Comparison of ENCODE assay signal across 18 mouse cellular contexts in the genomic region with DNA sequence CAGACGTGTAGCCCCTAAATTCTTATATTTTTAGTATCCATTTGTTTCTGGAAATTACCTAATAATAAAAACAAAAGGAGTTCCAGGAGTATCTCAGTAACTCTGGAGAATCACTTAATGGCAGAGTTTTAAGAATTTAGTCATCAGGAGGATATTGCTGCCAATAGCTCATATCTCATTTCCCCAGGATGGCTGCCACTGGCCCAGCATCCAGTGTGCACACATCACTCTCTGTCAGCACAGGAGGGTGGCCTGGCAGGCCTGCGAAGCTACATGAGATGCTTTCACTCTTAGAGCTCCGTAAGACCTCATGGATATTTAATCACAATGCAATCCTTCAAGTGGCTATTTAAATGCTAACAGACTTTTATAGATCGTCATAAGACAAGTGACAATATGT. TPM values are rescaled to one million over a fixed set of nuclear protein-coding genes. Genes with fewer than 3 reads are reported as not detected.
DNase-seq lines count a peak whose midpoint lies in the region; ATAC-seq and TF ChIP-seq lines count a peak whose summit lies in the region.
"Had no signal": no experiment of that assay in that cellular context is flagged by ENCODE, and none has a peak within 500 bp of the region (broad histone marks: within the 10 kb centered on the region; RNA-seq: fewer than 3 reads in every experiment).

No protein-coding gene starts in this region.

- TF ChIP-seq CTCF in gastrocnemius, adult 2 months (IDR thresholded peaks at IDR 0.05) = no peak
- TF ChIP-seq CTCF in midbrain, postnatal 0 days (IDR thresholded peaks at IDR 0.05) = no peak

- DNase-seq in midbrain, embryonic 11.5 days (ENCODE audit: low spot score, missing footprints) = peak; percentile 79
- peak; percentile 59 for DNase-seq in gastrocnemius, adult 2 months
- DNase-seq in heart, adult 9 months (ENCODE audit: low spot score in 2 of 2) = peak; percentile 61 to 67
- no peak for DNase-seq in midbrain, postnatal 0 days (ENCODE audit: low spot score)
- no peak for DNase-seq in retina, embryonic 14.5 days (ENCODE audit: low spot score)
- DNase-seq in ovary, postnatal 36 days (ENCODE audit: low spot score) = no peak
- DNase-seq: adrenal gland, postnatal 10 days; cerebellum, adult 11 months; cerebellum, postnatal 25 days; right cerebral cortex, adult 18-20 months had no signal

- H3K4me3 ChIP-seq in midbrain, embryonic 11.5 days (ENCODE audit: low read depth, low read length) = no peak overlapping the region
- no peak overlapping the region for H3K4me3 ChIP-seq in midbrain, embryonic 15.5 days
- peak overlapping the region; percentile 24 for H3K4me3 ChIP-seq in gastrocnemius, adult 2 months
- H3K4me3 ChIP-seq in midbrain, postnatal 0 days (ENCODE audit: low read depth, low read length) = no peak overlapping the region
- H3K4me3 ChIP-seq: forebrain, embryonic 15.5 days; heart, embryonic 15.5 days; liver, embryonic 15.5 days; stomach, embryonic 15.5 days had no signal

- no peak overlapping the region for H3K9ac ChIP-seq in midbrain, embryonic 11.5 days (ENCODE audit: low read length)
- H3K9ac ChIP-seq in midbrain, embryonic 15.5 days = no peak overlapping the region
- H3K9ac ChIP-seq in midbrain, postnatal 0 days (replicated peaks; ENCODE audit: low read length, poor library complexity, severe bottlenecking) = 0 out of 2 replicates have a peak overlapping the region, but pooled peaks have one; percentile 33
- H3K9ac ChIP-seq: forebrain, embryonic 15.5 days; heart, embryonic 15.5 days; liver, embryonic 15.5 days; stomach, embryonic 15.5 days had no signal

- ATAC-seq in midbrain, embryonic 11.5 days (ENCODE audit: low FRiP score) = no peak
- no peak for ATAC-seq in midbrain, embryonic 15.5 days (replicated peaks)
- ATAC-seq in midbrain, postnatal 0 days (ENCODE audit: low FRiP score) = no peak
- ATAC-seq: CD4-positive, CD25-positive, alpha-beta regulatory T cell, adult 4 months; forebrain, embryonic 15.5 days; lung, postnatal 0 days had no signal

- intact Hi-C loops in gastrocnemius, adult 2 months (cut with DNase I) = no loop called here

- no peak overlapping the region for H3K27ac ChIP-seq in midbrain, embryonic 11.5 days (ENCODE audit: low read depth, low read length)
- H3K27ac ChIP-seq in midbrain, embryonic 15.5 days = no peak overlapping the region
- H3K27ac ChIP-seq in gastrocnemius, adult 2 months = peak overlapping the region; percentile 35; the same call in 1 of the 2 replicates
- H3K27ac ChIP-seq in midbrain, postnatal 0 days (ENCODE audit: low read depth, low read length) = no peak overlapping the region; the same call in 1 of the 2 replicates
- H3K27ac ChIP-seq: forebrain, embryonic 15.5 days; heart, embryonic 15.5 days; liver, embryonic 15.5 days; stomach, embryonic 15.5 days had no signal

- peaks cover 16% of the 10 kb centered on the region for H3K4me1 ChIP-seq in midbrain, embryonic 11.5 days (ENCODE audit: control insufficient read depth, insufficient read depth, low read length)
- 0 out of 2 replicates have a peak, but pooled peaks cover 5% of the 10 kb centered on the region for H3K4me1 ChIP-seq in midbrain, embryonic 15.5 days
- no peaks in the 10 kb centered on the region for H3K4me1 ChIP-seq in midbrain, postnatal 0 days (ENCODE audit: insufficient read depth, low read length)
- H3K4me1 ChIP-seq: stomach, embryonic 15.5 days had no signal

- no peaks in the 10 kb centered on the region for H3K9me3 ChIP-seq in midbrain, embryonic 11.5 days (ENCODE audit: control insufficient read depth, low read length)
- no peaks in the 10 kb centered on the region for H3K9me3 ChIP-seq in midbrain, embryonic 15.5 days
- no peaks in the 10 kb centered on the region for H3K9me3 ChIP-seq in midbrain, postnatal 0 days (ENCODE audit: low read length)
- H3K9me3 ChIP-seq: forebrain, embryonic 15.5 days; G1E; heart, embryonic 15.5 days; liver, embryonic 15.5 days; stomach, embryonic 15.5 days had no signal

- H3K27me3 ChIP-seq in midbrain, embryonic 11.5 days (ENCODE audit: control insufficient read depth, insufficient read depth, low read length) = no peaks in the 10 kb centered on the region
- no peaks in the 10 kb centered on the region for H3K27me3 ChIP-seq in midbrain, embryonic 15.5 days (replicated peaks)
- no peaks in the 10 kb centered on the region for H3K27me3 ChIP-seq in midbrain, postnatal 0 days (ENCODE audit: insufficient read depth, low read length)
- H3K27me3 ChIP-seq: forebrain, embryonic 15.5 days; heart, embryonic 15.5 days; liver, embryonic 15.5 days; stomach, embryonic 15.5 days had no signal

- no peak overlapping the region for H3K4me2 ChIP-seq in midbrain, embryonic 11.5 days
- H3K4me2 ChIP-seq in midbrain, embryonic 15.5 days = no peak overlapping the region
- no peak overlapping the region for H3K4me2 ChIP-seq in midbrain, postnatal 0 days (ENCODE audit: low read depth, low read length, poor library complexity, severe bottlenecking)
- H3K4me2 ChIP-seq: forebrain, embryonic 15.5 days; heart, embryonic 15.5 days; liver, embryonic 15.5 days; stomach, embryonic 15.5 days had no signal

- WGBS in midbrain, embryonic 11.5 days = 44% methylated on average over 4 of the region's 4 CpGs
- 25% methylated on average over 4 of the region's 4 CpGs for WGBS in midbrain, embryonic 15.5 days
- 31% methylated on average over 4 of the region's 4 CpGs for WGBS in midbrain, postnatal 0 days

- no peaks in the 10 kb centered on the region for H3K36me3 ChIP-seq in midbrain, embryonic 11.5 days (ENCODE audit: control insufficient read depth, insufficient read depth, low read length)
- H3K36me3 ChIP-seq in midbrain, embryonic 15.5 days (replicated peaks) = no peaks in the 10 kb centered on the region
- H3K36me3 ChIP-seq in midbrain, postnatal 0 days (ENCODE audit: insufficient read depth, low read length) = peaks cover 7% of the 10 kb centered on the region; the same call in 1 of the 2 replicates
- H3K36me3 ChIP-seq: forebrain, embryonic 15.5 days; heart, embryonic 15.5 days; stomach, embryonic 15.5 days had no signal

RNA-seq across cellular contexts. Expression of gene Ern1, which starts 34.0 kb away (rescaled TPM):
- polyA plus RNA-seq in midbrain, embryonic 11.5 days (2014; fragmentation: Nextera tagmentation; extraction: Ambion mirVana) = 4.6 and 5.5 TPM in 2 replicates
- 6.0 and 7.6 TPM in 2 replicates for polyA plus RNA-seq in midbrain, embryonic 15.5 days (2015; fragmentation: Nextera tagmentation; extraction: Ambion mirVana)
- total RNA-seq in gastrocnemius, adult 2 months (2021) = 1 to 10 TPM; 7.3 to 9.2 TPM
- 10.1 and 10.3 TPM in 2 replicates for total RNA-seq in midbrain, postnatal 0 days (2014; rRNA removed)
- 2.2 and 3.7 TPM in 2 replicates for polyA plus RNA-seq in midbrain, postnatal 0 days (2015; fragmentation: Nextera tagmentation; extraction: Ambion mirVana)

Comparison
In these comparisons a context has a peak if more than half of its experiments do, and no peak if none do; other contexts are left out.
1. DNase-seq: peak in midbrain, embryonic 11.5 days (single experiment), gastrocnemius, adult 2 months (single experiment) and heart, adult 9 months (2 of 2); none in midbrain, postnatal 0 days (single experiment), retina, embryonic 14.5 days (single experiment) and ovary, postnatal 36 days (single experiment).